Mouse (Mus musculus) limb, embryonic 11.5 days (tissue): ENCODE measurements around the gene 1700019D03Rik. TPM values are rescaled to one million over a fixed set of nuclear protein-coding genes. Genes with fewer than 3 reads are reported as not detected.

ENCODE experiments used
- ATAC-seq: fragments of 200-750 bp; cut with Nextera tagmentation; 2 replicates; pipeline ENCODE4 v1.8.0; 2017; ENCODE audit warnings: low read depth; ENCODE audit not compliant: insufficient number of reproducible peaks, low FRiP score, low TSS enrichment
- DNase-seq: peaks from one replicate; pipeline ENCODE4 v3.0.0-alpha.2; 2015; ENCODE audit warnings: low spot score
- H3K27ac ChIP-seq: fragments of 300-500 bp; sonication (generic); replicated peaks from 2 replicates; pipeline ENCODE4 v1.5.1; 2014; ENCODE audit warnings: low read depth, mild to moderate bottlenecking, low read length
- H3K27me3 ChIP-seq: fragments of 300-500 bp; sonication (generic); 2 replicates; pipeline ENCODE4 v1.6.1; 2014; ENCODE audit warnings: mild to moderate bottlenecking, low read length, mixed read lengths; ENCODE audit not compliant: control insufficient read depth, insufficient read depth
- H3K36me3 ChIP-seq: fragments of 300-500 bp; sonication (generic); 2 replicates; pipeline ENCODE4 v1.6.1; 2014; ENCODE audit warnings: mild to moderate bottlenecking, low read length, moderate library complexity, mixed read lengths; ENCODE audit not compliant: control insufficient read depth, insufficient read depth
- H3K4me1 ChIP-seq: fragments of 300-500 bp; sonication (generic); 2 replicates; pipeline ENCODE4 v1.6.1; 2014; ENCODE audit warnings: low read length, mixed read lengths; ENCODE audit not compliant: control insufficient read depth, insufficient read depth
- H3K4me2 ChIP-seq: fragments of 300-500 bp; sonication (generic); 2 replicates; pipeline ENCODE4 v1.6.1; 2014; ENCODE audit warnings: low read depth, mild to moderate bottlenecking, moderate library complexity; ENCODE audit not compliant: severe bottlenecking
- H3K4me3 ChIP-seq: fragments of 300-500 bp; sonication (generic); 2 replicates; pipeline ENCODE4 v1.5.1; 2014; ENCODE audit warnings: low read depth, low read length
- H3K9ac ChIP-seq: fragments of 300-500 bp; sonication (generic); 2 replicates; pipeline ENCODE4 v1.6.1; 2014; ENCODE audit warnings: mild to moderate bottlenecking, low read length
- H3K9me3 ChIP-seq: fragments of 300-500 bp; sonication (generic); 2 replicates; pipeline ENCODE4 v1.6.1; 2016; ENCODE audit warnings: low read length; ENCODE audit not compliant: control insufficient read depth
- WGBS: fragments of 180-500 bp; shearing (Covaris S2); extraction: QIAGEN DNeasy Blood & Tissue Kit; methylation state at CpG from one replicate; pipeline ENCODE4 v1.1.7; 2014; 5-methylcytosine and 5-hydroxymethylcytosine counted together
- polyA plus RNA-seq: library from polyadenylated mRNA; unstranded; fragments of >200 nt; fragmentation: Nextera tagmentation; extraction: Ambion mirVana; gene quantifications from 2 replicates; pipeline ENCODE4 v1.2.1, GENCODE M21; 2014

The 1700019D03Rik gene
- polyA plus RNA-seq: 0.64 and 1.5 TPM in 2 replicates

- Histone ChIP-seq H3K4me2 (no peak within 1 kb of the TSS), H3K4me3 (no peak within 1 kb of the TSS), H3K36me3 (no peaks in the 10 kb centered on the region), H3K27me3 (no peaks in the 10 kb centered on the region), H3K27ac (no peak within 1 kb of the TSS), H3K9ac (no peak within 1 kb of the TSS), H3K4me1 (no peaks in the 10 kb centered on the region), H3K9me3 (no peaks in the 10 kb centered on the region)
- 61% methylated on average over 5 of the region's 5 CpGs for WGBS
- no peak for DNase-seq
- ATAC-seq: no peak
Measured at GRCm38 (mm10) chr1:53020079-53020478, at the start of gene 1700019D03Rik. 1700019D03Rik (minus strand) TSS chr1:53020179.

- no peak for DNase-seq
- ATAC-seq: no peak
- Histone ChIP-seq H3K9ac (no peak overlapping the region), H3K4me3 (no peak overlapping the region), H3K27ac (no peak overlapping the region), H3K9me3 (no peaks in the 10 kb centered on the region), H3K4me1 (peaks cover 10% of the 10 kb centered on the region; the same call in 1 of the 2 replicates), H3K4me2 (no peak overlapping the region), H3K27me3 (no peaks in the 10 kb centered on the region), H3K36me3 (no peaks in the 10 kb centered on the region)
- WGBS: 91% methylated on average over 4 of the region's 4 CpGs
Measured at GRCm38 (mm10) chr1:53063921-53064320, 43.9 kb upstream of the 1700019D03Rik start.

- 69% methylated on average over 13 of the region's 13 CpGs for WGBS
- Histone ChIP-seq H3K4me3 (no peak overlapping the region), H3K27ac (no peak overlapping the region), H3K9me3 (no peaks in the 10 kb centered on the region), H3K36me3 (no peaks in the 10 kb centered on the region), H3K4me2 (no peak overlapping the region), H3K27me3 (no peaks in the 10 kb centered on the region), H3K9ac (no peak overlapping the region), H3K4me1 (peaks cover 10% of the 10 kb centered on the region; the same call in 1 of the 2 replicates)
- no peak for DNase-seq
- ATAC-seq: no peak
Measured at GRCm38 (mm10) chr1:53061871-53062608, 42.1 kb upstream of the 1700019D03Rik start.

- ATAC-seq (no peak), DNase-seq (no peak)
- Histone ChIP-seq H3K27ac (no peak within 1 kb of the TSS), H3K4me2 (no peak within 1 kb of the TSS), H3K27me3 (no peaks in the 10 kb centered on the region), H3K9me3 (no peaks in the 10 kb centered on the region), H3K4me1 (peaks cover 10% of the 10 kb centered on the region; the same call in 1 of the 2 replicates), H3K9ac (no peak within 1 kb of the TSS), H3K4me3 (no peak within 1 kb of the TSS), H3K36me3 (no peaks in the 10 kb centered on the region)
- 70% methylated on average over 6 of the region's 6 CpGs for WGBS
Measured at GRCm38 (mm10) chr1:53061340-53061739, 41.4 kb upstream of the 1700019D03Rik start, which contains the start of gene Mstn. Mstn (plus strand) TSS chr1:53061640.

GRCm38 (mm10) chr1:53060499-53060898 lies 40.5 kb upstream of the 1700019D03Rik start:
- H3K4me3 ChIP-seq: no peak overlapping the region
- no peaks in the 10 kb centered on the region for H3K36me3 ChIP-seq
- H3K4me2 ChIP-seq: no peak overlapping the region
- ATAC-seq (no peak), DNase-seq (no peak)
- WGBS: 68% methylated on average over 8 of the region's 8 CpGs
- H3K9ac ChIP-seq: no peak overlapping the region
- no peaks in the 10 kb centered on the region for H3K27me3 ChIP-seq
- no peak overlapping the region for H3K27ac ChIP-seq
- H3K4me1 ChIP-seq: peaks cover 10% of the 10 kb centered on the region; the same call in 1 of the 2 replicates
- no peaks in the 10 kb centered on the region for H3K9me3 ChIP-seq

GRCm38 (mm10) chr1:53059106-53059505 lies 39.1 kb upstream of the 1700019D03Rik start:
- ATAC-seq (no peak), DNase-seq (no peak)
- Histone ChIP-seq H3K9me3 (no peaks in the 10 kb centered on the region), H3K4me1 (peaks cover 10% of the 10 kb centered on the region; the same call in 1 of the 2 replicates), H3K9ac (no peak overlapping the region), H3K4me2 (no peak overlapping the region), H3K36me3 (no peaks in the 10 kb centered on the region), H3K4me3 (no peak overlapping the region), H3K27me3 (no peaks in the 10 kb centered on the region), H3K27ac (no peak overlapping the region)
- 56% methylated on average over 5 of the region's 5 CpGs for WGBS

- WGBS: 50% methylated on average over 9 of the region's 9 CpGs
- no peak overlapping the region for H3K4me2 ChIP-seq
- no peak for ATAC-seq
- no peaks in the 10 kb centered on the region for H3K36me3 ChIP-seq
- no peak overlapping the region for H3K4me3 ChIP-seq
- no peak overlapping the region for H3K27ac ChIP-seq
- H3K9me3 ChIP-seq: no peaks in the 10 kb centered on the region
- no peaks in the 10 kb centered on the region for H3K4me1 ChIP-seq
- H3K9ac ChIP-seq: no peak overlapping the region
- DNase-seq: peak; percentile 81
- H3K27me3 ChIP-seq: no peaks in the 10 kb centered on the region
Measured at GRCm38 (mm10) chr1:53053087-53054022, 33.4 kb upstream of the 1700019D03Rik start.

- Histone ChIP-seq H3K4me2 (no peak overlapping the region), H3K9me3 (no peaks in the 10 kb centered on the region), H3K36me3 (no peaks in the 10 kb centered on the region), H3K27me3 (no peaks in the 10 kb centered on the region), H3K4me1 (no peaks in the 10 kb centered on the region), H3K27ac (no peak overlapping the region), H3K9ac (no peak overlapping the region), H3K4me3 (no peak overlapping the region)
- WGBS: 86% methylated on average over 8 of the region's 8 CpGs
- DNase-seq (no peak), ATAC-seq (no peak)
Measured at GRCm38 (mm10) chr1:53049763-53050427, 29.9 kb upstream of the 1700019D03Rik start.
